Mouse (Mus musculus): ENCODE measurements at regions not wholly inside any gene's neighbourhood (a gene's known extent, or its start where the extent isn't known, plus 50 kb on each side); places are given as distances from the start of the nearest gene placed in this dataset.

DNA sequence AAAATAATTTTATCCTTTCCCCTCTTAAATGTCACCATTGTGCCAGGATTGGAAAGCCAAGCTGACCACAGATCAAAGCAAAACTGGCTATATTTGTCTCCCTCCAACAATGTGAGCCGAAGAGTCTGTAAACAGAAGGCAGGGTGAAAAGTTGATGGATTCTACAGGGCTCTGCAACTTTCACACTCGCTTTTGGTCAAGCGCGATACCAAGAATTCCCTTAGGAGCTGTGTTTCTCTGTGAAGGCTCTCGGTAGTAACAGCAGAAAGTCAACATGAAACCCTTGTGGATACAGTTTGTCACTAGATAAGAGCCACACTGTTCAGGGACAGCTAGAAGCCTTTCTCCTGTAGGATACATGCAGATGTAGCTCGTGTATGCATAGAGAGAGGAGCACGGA lies 370.8 kb upstream of the Ubash3b start:
- Histone ChIP-seq H3K4me3 (replicated peaks; ENCODE audit: extremely low read depth, low read depth, low read length) (no peak overlapping the region), H3K4me1 (ENCODE audit: control insufficient read depth, insufficient read depth, low read length) (peaks cover 3% of the 10 kb centered on the region)
- TF ChIP-seq POLR2A (IDR thresholded peaks at IDR 0.05; ENCODE audit: borderline replicate concordance, extremely low read depth, low read depth, low read length) (no peak), CTCF (IDR thresholded peaks at IDR 0.05; ENCODE audit: insufficient read depth, low read length) (no peak)
- 39% methylated on average over 7 of the region's 7 CpGs for WGBS
- no peak for DNase-seq

- TF ChIP-seq CTCF (IDR thresholded peaks at IDR 0.05; ENCODE audit: insufficient read depth, low read length) (no peak), POLR2A (IDR thresholded peaks at IDR 0.05; ENCODE audit: borderline replicate concordance, extremely low read depth, low read depth, low read length) (no peak)
- DNase-seq: no peak
- Histone ChIP-seq H3K4me1 (ENCODE audit: control insufficient read depth, insufficient read depth, low read length) (peaks cover 3% of the 10 kb centered on the region), H3K4me3 (replicated peaks; ENCODE audit: extremely low read depth, low read depth, low read length) (no peak overlapping the region)
- WGBS: 53% methylated on average over 6 of the region's 6 CpGs
Observed at GRCm38 (mm10) chr9:41531596-41531995, 370.1 kb upstream of the Ubash3b start.

- no peak for DNase-seq
- TF ChIP-seq CTCF (IDR thresholded peaks at IDR 0.05; ENCODE audit: insufficient read depth, low read length): no peak
- TF ChIP-seq POLR2A (IDR thresholded peaks at IDR 0.05; ENCODE audit: borderline replicate concordance, extremely low read depth, low read depth, low read length): no peak
- WGBS: 26% methylated on average over 8 of the region's 8 CpGs
Observed at GRCm38 (mm10) chr9:41526126-41526525, 364.6 kb upstream of the Ubash3b start.

GRCm38 (mm10) chr9:41525534-41525933 lies 364.0 kb upstream of the Ubash3b start:
- DNase-seq: no peak
- 62% methylated on average over 1 of the region's 1 CpGs for WGBS
- no peak for TF ChIP-seq POLR2A (IDR thresholded peaks at IDR 0.05; ENCODE audit: borderline replicate concordance, extremely low read depth, low read depth, low read length)
- no peak for TF ChIP-seq CTCF (IDR thresholded peaks at IDR 0.05; ENCODE audit: insufficient read depth, low read length)
- Histone ChIP-seq H3K4me3 (replicated peaks; ENCODE audit: extremely low read depth, low read depth, low read length) (no peak overlapping the region), H3K4me1 (ENCODE audit: control insufficient read depth, insufficient read depth, low read length) (no peaks in the 10 kb centered on the region)

More at GRCm38 (mm10) chr9:41526126-41526525, 364.6 kb upstream of the Ubash3b start:
- Histone ChIP-seq H3K4me1 (ENCODE audit: control insufficient read depth, insufficient read depth, low read length) (no peaks in the 10 kb centered on the region), H3K4me3 (replicated peaks; ENCODE audit: extremely low read depth, low read depth, low read length) (no peak overlapping the region)

GRCm38 (mm10) chr9:41524591-41524990 lies 363.1 kb upstream of the Ubash3b start:
- no peaks in the 10 kb centered on the region for H3K4me1 ChIP-seq (ENCODE audit: control insufficient read depth, insufficient read depth, low read length)
- H3K4me3 ChIP-seq (replicated peaks; ENCODE audit: extremely low read depth, low read depth, low read length): no peak overlapping the region
- WGBS: 57% methylated on average over 7 of the region's 7 CpGs
- TF ChIP-seq CTCF (IDR thresholded peaks at IDR 0.05; ENCODE audit: insufficient read depth, low read length) (no peak), POLR2A (IDR thresholded peaks at IDR 0.05; ENCODE audit: borderline replicate concordance, extremely low read depth, low read depth, low read length) (no peak)
- no peak for DNase-seq

- WGBS: 98% methylated on average over 2 of the region's 2 CpGs
- Histone ChIP-seq H3K4me1 (ENCODE audit: control insufficient read depth, insufficient read depth, low read length) (no peaks in the 10 kb centered on the region), H3K4me3 (replicated peaks; ENCODE audit: extremely low read depth, low read depth, low read length) (no peak overlapping the region)
- no peak for TF ChIP-seq POLR2A (IDR thresholded peaks at IDR 0.05; ENCODE audit: borderline replicate concordance, extremely low read depth, low read depth, low read length)
- TF ChIP-seq CTCF (IDR thresholded peaks at IDR 0.05; ENCODE audit: insufficient read depth, low read length): no peak
- no peak for DNase-seq
Observed at GRCm38 (mm10) chr9:41523969-41524368, 362.5 kb upstream of the Ubash3b start.

GRCm38 (mm10) chr9:41522302-41522701 lies 360.8 kb upstream of the Ubash3b start:
- H3K4me3 ChIP-seq (replicated peaks; ENCODE audit: extremely low read depth, low read depth, low read length): no peak overlapping the region
- no peak for DNase-seq
- no peak for TF ChIP-seq CTCF (IDR thresholded peaks at IDR 0.05; ENCODE audit: insufficient read depth, low read length)
- TF ChIP-seq POLR2A (IDR thresholded peaks at IDR 0.05; ENCODE audit: borderline replicate concordance, extremely low read depth, low read depth, low read length): no peak
- WGBS: 82% methylated on average over 1 of the region's 1 CpGs
- no peaks in the 10 kb centered on the region for H3K4me1 ChIP-seq (ENCODE audit: control insufficient read depth, insufficient read depth, low read length)

DNA sequence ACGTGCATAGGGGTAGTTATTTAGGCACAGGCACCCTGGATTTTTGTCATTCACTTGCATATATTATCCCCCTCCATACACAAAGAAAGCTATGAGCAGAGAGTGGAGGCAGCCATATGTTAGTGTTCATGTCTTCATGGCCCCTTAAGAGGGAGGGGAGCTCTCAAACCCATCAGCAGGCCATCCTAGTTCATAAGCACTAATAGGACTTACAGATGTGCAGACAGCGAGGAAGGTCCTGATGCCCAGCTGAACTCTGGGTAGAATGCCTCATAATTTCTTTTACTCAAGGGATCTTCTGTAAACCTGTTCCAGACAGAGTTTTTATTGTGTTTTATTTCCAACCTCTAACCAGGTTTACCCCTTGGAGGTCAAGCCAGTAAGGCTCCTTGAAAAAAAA lies 356.3 kb upstream of the Ubash3b start:
- DNase-seq: no peak
- WGBS: 84% methylated on average over 2 of the region's 2 CpGs
- H3K4me3 ChIP-seq (replicated peaks; ENCODE audit: extremely low read depth, low read depth, low read length): no peak overlapping the region
- TF ChIP-seq CTCF (IDR thresholded peaks at IDR 0.05; ENCODE audit: insufficient read depth, low read length): no peak
- no peak for TF ChIP-seq POLR2A (IDR thresholded peaks at IDR 0.05; ENCODE audit: borderline replicate concordance, extremely low read depth, low read depth, low read length)
- peaks cover 2% of the 10 kb centered on the region for H3K4me1 ChIP-seq (ENCODE audit: control insufficient read depth, insufficient read depth, low read length)

- DNase-seq: no peak
- WGBS: 69% methylated on average over 2 of the region's 2 CpGs
- Histone ChIP-seq H3K4me1 (ENCODE audit: control insufficient read depth, insufficient read depth, low read length) (peaks cover 2% of the 10 kb centered on the region), H3K4me3 (replicated peaks; ENCODE audit: extremely low read depth, low read depth, low read length) (no peak overlapping the region)
- TF ChIP-seq CTCF (IDR thresholded peaks at IDR 0.05; ENCODE audit: insufficient read depth, low read length) (no peak), POLR2A (IDR thresholded peaks at IDR 0.05; ENCODE audit: borderline replicate concordance, extremely low read depth, low read depth, low read length) (no peak)
Observed at GRCm38 (mm10) chr9:41517053-41517696, 355.7 kb upstream of the Ubash3b start.

DNA sequence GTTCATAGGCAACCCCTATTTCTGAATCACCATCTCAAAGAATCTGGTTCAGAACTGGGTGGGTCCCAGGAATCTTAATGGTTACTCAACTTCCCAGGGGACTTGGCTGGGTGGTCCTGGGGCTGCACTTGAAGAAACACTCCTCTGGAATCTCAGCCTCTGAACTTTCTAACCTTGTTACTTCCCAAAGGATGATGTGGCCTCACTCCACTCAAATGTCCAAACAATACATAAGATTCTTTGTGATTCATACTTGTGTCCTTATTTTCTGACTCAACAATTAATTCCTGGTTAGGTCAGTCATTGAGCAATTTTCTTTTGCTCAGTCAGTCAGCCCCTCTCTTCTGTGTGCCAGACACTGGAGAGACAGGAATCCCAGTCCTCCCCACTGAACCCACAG lies 353.7 kb upstream of the Ubash3b start:
- no peak for DNase-seq
- no peak overlapping the region for H3K4me3 ChIP-seq (replicated peaks; ENCODE audit: extremely low read depth, low read depth, low read length)
- H3K4me1 ChIP-seq (ENCODE audit: control insufficient read depth, insufficient read depth, low read length): peaks cover 2% of the 10 kb centered on the region
- TF ChIP-seq POLR2A (IDR thresholded peaks at IDR 0.05; ENCODE audit: borderline replicate concordance, extremely low read depth, low read depth, low read length) (no peak), CTCF (IDR thresholded peaks at IDR 0.05; ENCODE audit: insufficient read depth, low read length) (no peak)
